In the genomic region with DNA sequence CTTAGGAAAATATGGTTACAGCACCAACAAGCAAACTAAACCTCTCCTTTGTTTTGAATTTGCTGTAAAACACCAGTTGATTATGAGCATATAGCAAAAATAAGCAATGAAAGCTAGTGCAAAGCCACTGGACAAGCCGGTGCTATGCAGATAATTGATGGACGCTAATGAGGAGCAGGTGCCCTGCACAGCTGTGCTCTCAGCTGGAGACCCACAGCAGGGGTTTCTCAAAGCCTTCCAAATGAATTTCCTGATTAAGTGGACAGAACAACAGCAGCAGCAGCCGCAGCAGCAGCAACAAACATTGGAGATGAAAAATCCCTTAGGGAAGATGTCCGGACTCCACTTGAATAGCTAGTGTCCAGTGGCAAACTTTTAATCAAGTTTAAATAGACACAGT, we compare ENCODE assay signal across 11 mouse cellular contexts.
A peak's percentile ranks its signal among the peaks of the same experiment; 100 is the strongest.
DNase-seq lines count a peak whose midpoint lies in the region; ATAC-seq lines count a peak whose summit lies in the region.
"Had no signal": no experiment of that assay in that cellular context is flagged by ENCODE, and none has a peak within 500 bp of the region (broad histone marks: within the 10 kb centered on the region; RNA-seq: fewer than 3 reads in every experiment).

No protein-coding gene starts in this region.

- no peak overlapping the region for H3K9ac ChIP-seq in embryonic facial prominence, embryonic 11.5 days (replicated peaks; ENCODE audit: low read length)
- no peak overlapping the region for H3K9ac ChIP-seq in midbrain, embryonic 13.5 days (replicated peaks)

- peak; percentile 73; the same call in 1 of the 2 replicates for ATAC-seq in embryonic facial prominence, embryonic 11.5 days (replicated peaks; ENCODE audit: insufficient number of reproducible peaks, low FRiP score, low TSS enrichment, low read depth)
- ATAC-seq in midbrain, embryonic 13.5 days = peak; percentile 63; the same call in 1 of the 2 replicates
- ATAC-seq in megakaryocyte-erythroid progenitor cell, adult 5-6 weeks (replicated peaks; ENCODE audit: low FRiP score, low TSS enrichment, poor library complexity, severe bottlenecking) = no peak

- no peak overlapping the region for H3K4me3 ChIP-seq in embryonic facial prominence, embryonic 11.5 days (ENCODE audit: low read depth, low read length)
- no peak overlapping the region for H3K4me3 ChIP-seq in midbrain, embryonic 13.5 days (replicated peaks)

- H3K36me3 ChIP-seq in embryonic facial prominence, embryonic 11.5 days (replicated peaks; ENCODE audit: control insufficient read depth, insufficient read depth, low read depth, low read length) = no peaks in the 10 kb centered on the region
- H3K36me3 ChIP-seq in midbrain, embryonic 13.5 days = no peaks in the 10 kb centered on the region

- peak; percentile 52 to 66 for DNase-seq in cerebellum, postnatal 10 days
- no peak for DNase-seq in cerebellum, adult 11 months
- DNase-seq in kidney, postnatal 10 days = peak; percentile 66
- DNase-seq in kidney, adult 9 months = no peak
- peak; percentile 63 for DNase-seq in embryonic facial prominence, embryonic 11.5 days (ENCODE audit: low spot score)
- no peak for DNase-seq in heart, adult 9 months (ENCODE audit: low spot score in 2 of 2)
- DNase-seq: adrenal gland, postnatal 10 days; cerebellum, postnatal 36 days; heart, postnatal 36 days had no signal

- WGBS in embryonic facial prominence, embryonic 11.5 days = 4% methylated on average over 4 of the region's 4 CpGs
- WGBS in midbrain, embryonic 13.5 days = 5% methylated on average over 4 of the region's 4 CpGs

- H3K27ac ChIP-seq in embryonic facial prominence, embryonic 11.5 days (replicated peaks; ENCODE audit: low read depth, low read length) = no peak overlapping the region
- no peak overlapping the region for H3K27ac ChIP-seq in midbrain, embryonic 13.5 days

- no peaks in the 10 kb centered on the region for H3K27me3 ChIP-seq in embryonic facial prominence, embryonic 11.5 days (ENCODE audit: control insufficient read depth, insufficient read depth, low read length)
- no peaks in the 10 kb centered on the region for H3K27me3 ChIP-seq in midbrain, embryonic 13.5 days

- H3K9me3 ChIP-seq in embryonic facial prominence, embryonic 11.5 days (replicated peaks; ENCODE audit: control insufficient read depth, low read length) = no peaks in the 10 kb centered on the region
- H3K9me3 ChIP-seq in midbrain, embryonic 13.5 days = no peaks in the 10 kb centered on the region

- H3K4me2 ChIP-seq in embryonic facial prominence, embryonic 11.5 days (ENCODE audit: low read depth, low read length) = no peak overlapping the region
- H3K4me2 ChIP-seq in midbrain, embryonic 13.5 days (replicated peaks) = no peak overlapping the region

- no peaks in the 10 kb centered on the region for H3K4me1 ChIP-seq in embryonic facial prominence, embryonic 11.5 days (ENCODE audit: control insufficient read depth, insufficient read depth, low read length)
- peaks cover 20% of the 10 kb centered on the region; the same call in 1 of the 2 replicates for H3K4me1 ChIP-seq in midbrain, embryonic 13.5 days (replicated peaks)

Comparison
In these comparisons a context has a peak if more than half of its experiments do, and no peak if none do; other contexts are left out.
1. DNase-seq: peak in cerebellum, postnatal 10 days (2 of 2), kidney, postnatal 10 days (single experiment) and embryonic facial prominence, embryonic 11.5 days (single experiment); none in cerebellum, adult 11 months (single experiment), kidney, adult 9 months (single experiment) and heart, adult 9 months (0 of 2).